Mouse (Mus musculus): Measurements from ENCODE around the gene Shc1. TPM values are rescaled to one million over a fixed set of nuclear protein-coding genes. Genes with fewer than 3 reads are reported as not detected.

The Shc1 gene
- total and polyA plus RNA-seq, 2 experiments from 2014 or later: 13.9 to 29.6 TPM

DNA sequence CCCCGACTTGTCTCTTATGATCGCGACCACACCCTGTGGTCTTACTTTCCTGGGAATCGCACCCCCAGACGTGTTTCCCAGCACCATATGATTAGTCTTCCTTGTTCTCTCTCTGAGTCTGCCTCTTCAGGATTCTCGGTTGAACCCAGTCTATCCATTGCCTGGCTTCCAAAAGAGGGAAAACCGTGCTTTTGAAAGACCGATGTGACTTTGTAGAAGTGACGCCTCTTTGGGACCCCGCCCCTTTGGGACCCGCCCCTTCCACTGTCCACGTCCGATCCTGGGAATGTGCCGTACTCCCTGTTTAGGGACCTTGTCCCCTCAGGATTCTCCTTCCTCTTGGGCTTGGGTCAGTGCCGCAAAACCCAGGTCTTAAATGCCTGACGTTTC lies 613 bp downstream of the Shc1 start:
- no peaks in the 10 kb centered on the region for H3K27me3 ChIP-seq (ENCODE audit: insufficient read depth, low read length)
- H3K9ac ChIP-seq (replicated peaks; ENCODE audit: low read length): peak overlapping the region; percentile 55
- H3K4me1 ChIP-seq (ENCODE audit: insufficient read depth, low read length): peaks cover 14% of the 10 kb centered on the region
- WGBS: 1% methylated on average over 16 of the region's 16 CpGs
- H3K4me2 ChIP-seq (ENCODE audit: low read depth, low read length): peak overlapping the region; percentile 99
- ATAC-seq (no peak), DNase-seq (ENCODE audit: low spot score) (peak; percentile 73)
- peak overlapping the region; percentile 85 for H3K27ac ChIP-seq
- H3K9me3 ChIP-seq (ENCODE audit: low read length): no peaks in the 10 kb centered on the region
- no peak for TF ChIP-seq CTCF (IDR thresholded peaks at IDR 0.05; ENCODE audit: low read depth)
- peaks cover 11% of the 10 kb centered on the region for H3K36me3 ChIP-seq (ENCODE audit: insufficient read depth, low read length)
- H3K4me3 ChIP-seq (ENCODE audit: low read length): peak overlapping the region; percentile 70

DNA sequence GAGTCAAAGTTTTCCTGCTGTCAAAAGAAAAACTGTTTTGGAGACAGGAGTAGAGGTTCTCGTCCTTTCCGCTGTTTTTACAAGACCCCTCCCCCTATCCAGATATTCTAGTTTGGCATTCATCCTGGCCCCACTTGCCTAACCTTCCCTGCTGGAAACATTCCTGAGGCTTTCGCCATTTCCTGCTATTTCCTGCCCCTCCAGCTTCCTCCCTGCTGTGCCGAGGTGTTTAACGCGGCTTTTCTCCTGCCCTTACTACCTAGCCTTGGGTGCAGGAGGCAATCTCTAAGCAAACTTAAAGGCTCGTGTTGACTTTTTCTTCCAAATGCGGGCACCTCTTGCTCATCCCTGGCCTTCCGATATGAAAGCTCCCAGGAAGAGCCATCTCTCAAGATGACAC lies 1.3 kb downstream of the Shc1 start:
- no peak for DNase-seq (ENCODE audit: low spot score)
- peaks cover 5% of the 10 kb centered on the region for H3K36me3 ChIP-seq (ENCODE audit: insufficient read depth, low read length)
- H3K9ac ChIP-seq (replicated peaks; ENCODE audit: low read length): peak overlapping the region; percentile 55
- peak overlapping the region; percentile 70 for H3K4me3 ChIP-seq (ENCODE audit: low read length)
- no peaks in the 10 kb centered on the region for H3K27me3 ChIP-seq (ENCODE audit: insufficient read depth, low read length)
- H3K9me3 ChIP-seq (ENCODE audit: low read length): no peaks in the 10 kb centered on the region
- H3K4me2 ChIP-seq (ENCODE audit: low read depth, low read length): peak overlapping the region; percentile 99
- ATAC-seq: no peak
- H3K4me1 ChIP-seq (ENCODE audit: insufficient read depth, low read length): peaks cover 14% of the 10 kb centered on the region
- TF ChIP-seq CTCF (IDR thresholded peaks at IDR 0.05; ENCODE audit: low read depth): no peak
- peak overlapping the region; percentile 85 for H3K27ac ChIP-seq
- WGBS: 4% methylated on average over 9 of the region's 9 CpGs

DNA sequence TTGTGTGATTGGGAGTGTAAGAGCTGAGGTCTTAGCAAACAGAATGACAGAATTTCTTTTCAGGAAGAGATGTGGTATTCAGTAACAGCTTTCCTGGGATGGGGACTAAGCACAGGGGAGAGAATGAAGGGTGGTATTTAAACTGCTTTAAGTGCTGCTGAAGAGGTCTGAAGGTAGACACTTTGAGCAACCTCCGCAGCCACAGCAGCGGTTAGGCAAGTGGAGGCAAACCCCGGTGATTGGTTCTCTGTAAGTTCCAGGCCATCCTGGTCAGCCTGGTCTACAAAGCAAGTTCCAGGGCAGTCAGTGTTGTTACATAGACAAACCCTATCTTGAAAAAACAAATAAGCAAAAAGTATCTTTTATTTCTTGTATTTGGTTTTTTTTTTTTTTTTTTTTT lies 1.7 kb downstream of the Shc1 start:
- no peaks in the 10 kb centered on the region for H3K9me3 ChIP-seq (ENCODE audit: low read length)
- H3K27me3 ChIP-seq (ENCODE audit: insufficient read depth, low read length): no peaks in the 10 kb centered on the region
- ATAC-seq: no peak
- H3K4me1 ChIP-seq (ENCODE audit: insufficient read depth, low read length): peaks cover 14% of the 10 kb centered on the region
- no peak for DNase-seq (ENCODE audit: low spot score)
- peak overlapping the region; percentile 55; the same call in 1 of the 2 replicates for H3K9ac ChIP-seq (replicated peaks; ENCODE audit: low read length)
- H3K36me3 ChIP-seq (ENCODE audit: insufficient read depth, low read length): peaks cover under 1% of the 10 kb centered on the region; the same call in 1 of the 2 replicates
- no peak for TF ChIP-seq CTCF (IDR thresholded peaks at IDR 0.05; ENCODE audit: low read depth)
- peak overlapping the region; percentile 70; the same call in 1 of the 2 replicates for H3K4me3 ChIP-seq (ENCODE audit: low read length)
- 38% methylated on average over 3 of the region's 3 CpGs for WGBS
- peak overlapping the region; percentile 85 for H3K27ac ChIP-seq
- peak overlapping the region; percentile 99 for H3K4me2 ChIP-seq (ENCODE audit: low read depth, low read length)

DNA sequence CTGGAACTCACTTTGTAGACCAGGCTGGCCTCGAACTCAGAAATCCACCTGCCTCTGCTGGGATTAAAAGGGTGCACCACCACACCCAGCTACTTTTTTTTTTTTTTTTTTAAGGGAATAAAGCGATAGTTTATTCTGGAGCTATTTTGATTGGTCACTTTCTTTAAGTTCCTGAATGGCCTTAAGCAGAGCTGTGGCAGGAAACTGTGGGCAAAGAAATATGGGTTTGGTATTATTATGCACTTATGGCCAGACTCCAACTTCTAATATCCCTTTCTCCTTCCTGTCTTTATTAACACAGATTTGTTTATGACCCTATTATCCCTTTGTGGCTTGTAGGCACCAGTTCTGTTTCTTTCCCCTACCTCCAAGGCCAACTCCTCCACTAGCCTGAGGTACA lies 2.2 kb downstream of the Shc1 start:
- WGBS: 61% methylated on average over 2 of the region's 2 CpGs
- ATAC-seq: no peak
- H3K4me2 ChIP-seq (ENCODE audit: low read depth, low read length): peak overlapping the region; percentile 65; the same call in 1 of the 2 replicates

DNA sequence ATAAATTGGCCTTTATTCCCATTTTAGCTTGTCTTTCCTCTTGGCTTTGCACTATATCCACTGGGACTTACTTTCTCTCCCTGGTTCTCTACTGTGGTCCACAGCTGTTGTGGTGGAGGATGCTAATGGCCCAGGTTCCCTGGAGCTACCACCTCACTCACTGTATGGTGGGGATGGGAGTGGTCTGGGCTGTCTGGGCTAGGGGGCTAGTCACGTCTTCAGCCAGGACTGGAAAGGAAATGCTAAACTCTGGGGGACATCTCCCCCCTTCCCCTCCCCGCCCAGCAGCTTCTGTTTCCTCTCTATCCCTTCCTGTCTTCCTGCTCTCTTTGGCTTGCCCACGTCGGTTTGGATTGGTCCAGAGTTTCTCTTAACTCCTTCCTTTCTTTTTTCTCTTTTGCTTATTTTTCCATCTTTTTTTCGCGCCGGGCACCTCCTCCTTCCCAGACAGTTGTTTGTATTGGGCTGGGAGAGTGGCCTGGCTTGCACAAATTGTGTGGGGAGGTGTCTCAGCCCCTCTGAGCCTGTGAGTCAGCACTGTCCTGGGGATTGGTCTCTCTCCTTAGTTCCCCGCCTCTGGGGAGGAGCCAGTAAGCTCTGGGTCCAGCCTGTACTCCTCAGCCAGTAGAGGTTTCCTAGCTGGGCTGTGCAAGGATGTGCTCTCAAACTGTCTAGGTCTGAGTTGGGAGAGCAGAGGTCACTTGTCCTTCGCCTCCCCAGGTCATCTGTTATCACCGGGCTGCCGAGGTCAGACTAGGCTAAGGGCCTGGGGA lies 2.9 kb downstream of the Shc1 start:
- WGBS: 5% methylated on average over 11 of the region's 11 CpGs

More for the DNA sequence above, 2.2 kb downstream of the Shc1 start:
- H3K27ac ChIP-seq: 0 out of 2 replicates have a peak overlapping the region, but pooled peaks have one; percentile 33
- H3K9me3 ChIP-seq (ENCODE audit: low read length): no peaks in the 10 kb centered on the region
- no peaks in the 10 kb centered on the region for H3K27me3 ChIP-seq (ENCODE audit: insufficient read depth, low read length)
- H3K4me3 ChIP-seq (ENCODE audit: low read length): no peak overlapping the region
- no peak for DNase-seq (ENCODE audit: low spot score)
- no peak overlapping the region for H3K9ac ChIP-seq (replicated peaks; ENCODE audit: low read length)
- no peaks in the 10 kb centered on the region for H3K36me3 ChIP-seq (ENCODE audit: insufficient read depth, low read length)
- peaks cover 14% of the 10 kb centered on the region for H3K4me1 ChIP-seq (ENCODE audit: insufficient read depth, low read length)
- TF ChIP-seq CTCF (IDR thresholded peaks at IDR 0.05; ENCODE audit: low read depth): no peak

DNA sequence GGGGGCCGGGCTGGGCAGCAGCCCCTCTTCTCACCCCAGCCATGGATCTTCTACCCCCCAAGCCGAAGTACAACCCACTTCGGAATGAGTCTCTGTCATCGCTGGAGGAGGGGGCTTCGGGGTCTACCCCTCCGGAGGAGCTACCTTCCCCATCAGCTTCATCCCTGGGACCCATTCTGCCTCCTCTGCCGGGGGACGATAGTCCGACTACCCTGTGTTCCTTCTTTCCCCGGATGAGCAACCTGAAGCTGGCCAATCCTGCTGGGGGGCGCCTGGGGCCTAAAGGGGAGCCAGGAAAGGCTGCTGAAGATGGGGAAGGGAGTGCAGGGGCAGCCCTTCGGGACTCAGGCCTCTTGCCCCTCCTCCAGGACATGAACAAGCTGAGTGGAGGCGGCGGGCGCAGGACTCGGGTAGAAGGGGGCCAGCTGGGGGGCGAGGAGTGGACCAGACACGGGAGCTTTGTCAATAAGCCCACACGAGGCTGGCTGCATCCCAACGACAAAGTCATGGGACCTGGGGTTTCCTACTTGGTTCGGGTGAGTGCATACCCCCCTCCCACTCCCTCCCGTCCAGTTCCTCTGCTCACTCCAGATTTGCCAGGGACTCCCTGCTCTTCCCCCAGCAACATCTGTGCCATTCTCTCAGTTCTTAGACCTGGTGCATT lies 3.7 kb downstream of the Shc1 start:
- Histone ChIP-seq H3K4me2 (ENCODE audit: low read depth, low read length) (peak overlapping the region; percentile 65), H3K27ac (peak overlapping the region; percentile 54; the same call in 1 of the 2 replicates), H3K9ac (replicated peaks; ENCODE audit: low read length) (peak overlapping the region; percentile 54), H3K4me3 (ENCODE audit: low read length) (peak overlapping the region; percentile 38), H3K4me1 (ENCODE audit: insufficient read depth, low read length) (peaks cover 14% of the 10 kb centered on the region), H3K27me3 (ENCODE audit: insufficient read depth, low read length) (no peaks in the 10 kb centered on the region), H3K36me3 (ENCODE audit: insufficient read depth, low read length) (0 out of 2 replicates have a peak, but pooled peaks cover 3% of the 10 kb centered on the region), H3K9me3 (ENCODE audit: low read length) (no peaks in the 10 kb centered on the region)
- TF ChIP-seq CTCF (IDR thresholded peaks at IDR 0.05; ENCODE audit: low read depth): no peak
- WGBS: 6% methylated on average over 21 of the region's 22 CpGs
- peak; percentile 40 for DNase-seq (ENCODE audit: low spot score)
- no peak for ATAC-seq

More for the DNA sequence above, 2.9 kb downstream of the Shc1 start:
- ATAC-seq (peak; percentile 67), DNase-seq (ENCODE audit: low spot score) (peak; percentile 84)
- Histone ChIP-seq H3K36me3 (ENCODE audit: insufficient read depth, low read length) (no peaks in the 10 kb centered on the region), H3K4me1 (ENCODE audit: insufficient read depth, low read length) (peaks cover 14% of the 10 kb centered on the region), H3K27ac (peak overlapping the region; percentile 54; the same call in 1 of the 2 replicates), H3K4me2 (ENCODE audit: low read depth, low read length) (peak overlapping the region; percentile 65), H3K9ac (replicated peaks; ENCODE audit: low read length) (peak overlapping the region; percentile 54), H3K27me3 (ENCODE audit: insufficient read depth, low read length) (no peaks in the 10 kb centered on the region), H3K4me3 (ENCODE audit: low read length) (peak overlapping the region; percentile 38), H3K9me3 (ENCODE audit: low read length) (no peaks in the 10 kb centered on the region)
- TF ChIP-seq CTCF (IDR thresholded peaks at IDR 0.05; ENCODE audit: low read depth): no peak
